Mouse (Mus musculus) intestine, postnatal 0 days (tissue): Measurements from ENCODE around the gene Ndufab1. TPM values are rescaled to one million over a fixed set of nuclear protein-coding genes. Genes with fewer than 3 reads are reported as not detected.

Source experiments
- ATAC-seq: fragments of 200-750 bp; cut with Nextera tagmentation; 2 replicates; pipeline ENCODE4 v1.8.0; 2017; ENCODE audit warnings: mild to moderate bottlenecking, moderate TSS enrichment, moderate library complexity
- H3K27ac ChIP-seq: fragments of 300-500 bp; sonication (generic); 2 replicates; pipeline ENCODE4 v1.5.1; 2014; ENCODE audit warnings: mild to moderate bottlenecking, low read depth, low read length, moderate library complexity
- H3K27me3 ChIP-seq: fragments of 300-500 bp; sonication (generic); replicated peaks from 2 replicates; pipeline ENCODE4 v1.6.1; 2014; ENCODE audit warnings: low read length, mixed read lengths; ENCODE audit not compliant: control insufficient read depth, insufficient read depth
- H3K36me3 ChIP-seq: fragments of 300-500 bp; sonication (generic); 2 replicates; pipeline ENCODE4 v1.6.1; 2014; ENCODE audit warnings: mild to moderate bottlenecking, moderate library complexity; ENCODE audit not compliant: control insufficient read depth, insufficient read depth
- H3K4me1 ChIP-seq: fragments of 300-500 bp; sonication (generic); replicated peaks from 2 replicates; pipeline ENCODE4 v1.6.1; 2014; ENCODE audit warnings: antibody characterized with exemption, low read length, mixed read lengths; ENCODE audit not compliant: control insufficient read depth, insufficient read depth
- H3K4me2 ChIP-seq: fragments of 300-500 bp; sonication (generic); replicated peaks from 2 replicates; pipeline ENCODE4 v1.6.1; 2014; ENCODE audit warnings: low read depth, mild to moderate bottlenecking, moderate library complexity
- H3K4me3 ChIP-seq: fragments of 300-500 bp; sonication (generic); 2 replicates; pipeline ENCODE4 v1.5.1; 2014; ENCODE audit warnings: low read depth, low read length
- H3K9ac ChIP-seq: fragments of 300-500 bp; sonication (generic); 2 replicates; pipeline ENCODE4 v1.6.1; 2014; ENCODE audit warnings: mild to moderate bottlenecking, low read depth, low read length
- H3K9me3 ChIP-seq: fragments of 300-500 bp; sonication (generic); 2 replicates; pipeline ENCODE4 v1.6.1; 2016; ENCODE audit warnings: mixed run types; ENCODE audit not compliant: control insufficient read depth
- CTCF ChIP-seq: sonication (generic); IDR thresholded peaks from 2 replicates; pipeline ENCODE4 v1.5.1; 2016; ENCODE audit warnings: low read depth, mild to moderate bottlenecking, control low read depth, antibody characterized with exemption, moderate library complexity
- WGBS: fragments of 180-500 bp; shearing (Covaris S2); extraction: QIAGEN DNeasy Blood & Tissue Kit; methylation state at CpG from one replicate; pipeline ENCODE4 v1.1.7; 2014; 5-methylcytosine and 5-hydroxymethylcytosine counted together
- polyA plus RNA-seq: library from polyadenylated mRNA; unstranded; fragments of >200 nt; fragmentation: Nextera tagmentation; extraction: Ambion mirVana; gene quantifications from 2 replicates; pipeline ENCODE4 v1.2.1, GENCODE M21; 2015

Gene Ndufab1
- polyA plus RNA-seq, 1 experiment from 2014 or later = 956 TPM

GRCm38 (mm10) chr7:122065656-122066055, 36.0 kb downstream of the Ndufab1 start:
- peak overlapping the region; percentile 93 for H3K4me2 ChIP-seq
- no peaks in the 10 kb centered on the region for H3K27me3 ChIP-seq
- peaks cover 15% of the 10 kb centered on the region; the same call in 1 of the 2 replicates for H3K4me1 ChIP-seq
- 0 out of 2 replicates have a peak, but pooled peaks cover 4% of the 10 kb centered on the region for H3K36me3 ChIP-seq
- no peak overlapping the region for H3K27ac ChIP-seq
- H3K9me3 ChIP-seq = no peaks in the 10 kb centered on the region
- WGBS = 19% methylated on average over 1 of the region's 1 CpGs
- no peak overlapping the region for H3K4me3 ChIP-seq
- TF ChIP-seq CTCF = no peak
- no peak overlapping the region for H3K9ac ChIP-seq
- no peak for ATAC-seq

- Histone ChIP-seq H3K36me3 (peaks cover 25% of the 10 kb centered on the region; the same call in 1 of the 2 replicates), H3K27ac (no peak overlapping the region), H3K9ac (no peak overlapping the region), H3K27me3 (no peaks in the 10 kb centered on the region), H3K9me3 (no peaks in the 10 kb centered on the region), H3K4me3 (no peak overlapping the region), H3K4me2 (no peak overlapping the region), H3K4me1 (no peaks in the 10 kb centered on the region)
- TF ChIP-seq CTCF = no peak
- ATAC-seq = no peak
- 76% methylated on average over 5 of the region's 5 CpGs for WGBS
Measured at GRCm38 (mm10) chr7:122056633-122057032, 45.1 kb downstream of the Ndufab1 start.

GRCm38 (mm10) chr7:122050834-122051233, 50.9 kb downstream of the Ndufab1 start:
- ATAC-seq = no peak
- Histone ChIP-seq H3K4me3 (no peak overlapping the region), H3K36me3 (peaks cover 19% of the 10 kb centered on the region; the same call in 1 of the 2 replicates), H3K4me1 (0 out of 2 replicates have a peak, but pooled peaks cover 3% of the 10 kb centered on the region), H3K9ac (no peak overlapping the region), H3K27me3 (no peaks in the 10 kb centered on the region), H3K9me3 (no peaks in the 10 kb centered on the region), H3K4me2 (no peak overlapping the region), H3K27ac (no peak overlapping the region)
- no peak for TF ChIP-seq CTCF
- 75% methylated on average over 1 of the region's 1 CpGs for WGBS

GRCm38 (mm10) chr7:122048191-122048590, 53.5 kb downstream of the Ndufab1 start:
- no peak for ATAC-seq
- no peak overlapping the region for H3K4me3 ChIP-seq

GRCm38 (mm10) chr7:122046813-122047212, 54.9 kb downstream of the Ndufab1 start:
- Histone ChIP-seq H3K4me3 (no peak overlapping the region), H3K27ac (peak overlapping the region; percentile 60), H3K36me3 (peaks cover 6% of the 10 kb centered on the region; the same call in 1 of the 2 replicates), H3K4me1 (peaks cover 6% of the 10 kb centered on the region; the same call in 1 of the 2 replicates), H3K27me3 (no peaks in the 10 kb centered on the region), H3K9ac (no peak overlapping the region), H3K4me2 (no peak overlapping the region), H3K9me3 (no peaks in the 10 kb centered on the region)
- no peak for TF ChIP-seq CTCF
- ATAC-seq = peak; percentile 80
- 37% methylated on average over 2 of the region's 2 CpGs for WGBS

More at GRCm38 (mm10) chr7:122048191-122048590, 53.5 kb downstream of the Ndufab1 start:
- H3K4me2 ChIP-seq = no peak overlapping the region
- H3K27ac ChIP-seq = 0 out of 2 replicates have a peak overlapping the region, but pooled peaks have one; percentile 7
- 93% methylated on average over 9 of the region's 9 CpGs for WGBS
- TF ChIP-seq CTCF = no peak
- no peaks in the 10 kb centered on the region for H3K27me3 ChIP-seq
- no peak overlapping the region for H3K9ac ChIP-seq
- H3K4me1 ChIP-seq = peaks cover 6% of the 10 kb centered on the region; the same call in 1 of the 2 replicates
- peaks cover 6% of the 10 kb centered on the region; the same call in 1 of the 2 replicates for H3K36me3 ChIP-seq
- no peaks in the 10 kb centered on the region for H3K9me3 ChIP-seq

GRCm38 (mm10) chr7:122045711-122046110, 56.0 kb downstream of the Ndufab1 start:
- H3K36me3 ChIP-seq = peaks cover 11% of the 10 kb centered on the region; the same call in 1 of the 2 replicates
- 41% methylated on average over 1 of the region's 1 CpGs for WGBS
- TF ChIP-seq CTCF = no peak
- peaks cover 6% of the 10 kb centered on the region; the same call in 1 of the 2 replicates for H3K4me1 ChIP-seq
- ATAC-seq = peak; percentile 46
- no peak overlapping the region for H3K4me3 ChIP-seq
- no peak overlapping the region for H3K9ac ChIP-seq
- no peak overlapping the region for H3K27ac ChIP-seq
- H3K9me3 ChIP-seq = no peaks in the 10 kb centered on the region
- H3K27me3 ChIP-seq = no peaks in the 10 kb centered on the region
- H3K4me2 ChIP-seq = no peak overlapping the region
